Mouse (Mus musculus) heart, postnatal 0 days (tissue): Measurements from ENCODE around the gene Aldh8a1.

ENCODE experiments used
- CTCF ChIP-seq: IDR thresholded peaks from 2 replicates; pipeline ENCODE4 v1.5.1; 2016; ENCODE audit warnings: antibody characterized with exemption, control low read depth, low read depth
- EP300 ChIP-seq: IDR thresholded peaks from 2 replicates; pipeline ENCODE4 v1.6.1; 2016; ENCODE audit warnings: antibody characterized with exemption, low read depth

GRCm38 (mm10) chr10:21427996-21428395, 50.9 kb downstream of the Aldh8a1 start:
- TF ChIP-seq CTCF (no peak), EP300 (no peak)
